Mouse (Mus musculus) lung, postnatal 0 days (tissue): Measurements from ENCODE around the gene Hist3h2a.

Source experiments
- CTCF ChIP-seq: IDR thresholded peaks from 2 replicates; pipeline ENCODE4 v1.5.1; 2016; ENCODE audit warnings: antibody characterized with exemption, mild to moderate bottlenecking
- EP300 ChIP-seq: IDR thresholded peaks from 2 replicates; pipeline ENCODE4 v1.6.1; 2016; ENCODE audit warnings: antibody characterized with exemption, mild to moderate bottlenecking, control low read depth

GRCm38 (mm10) chr11:58929055-58929454 lies 25.4 kb upstream of the Hist3h2a start:
- TF ChIP-seq CTCF (no peak), EP300 (no peak)
